Mouse (Mus musculus) G1E (cell line): Measurements from ENCODE around the gene Ppp3r1. TPM values are rescaled to one million over a fixed set of nuclear protein-coding genes. Genes with fewer than 3 reads are reported as not detected.

Experiments
- ATAC-seq: 2 replicates; pipeline ENCODE4 v1.8.0; 2016; ENCODE audit warnings: mild to moderate bottlenecking; ENCODE audit not compliant: insufficient number of reproducible peaks, poor library complexity, low FRiP score, severe bottlenecking; ENCODE audit errors: extremely low read depth
- DNase-seq: peaks from one replicate; pipeline ENCODE4 v3.0.0; 2012; ENCODE audit warnings: low spot score
- H3K27me3 ChIP-seq: 2 replicates; pipeline ENCODE4 v1.6.1; 2012; ENCODE audit warnings: mild to moderate bottlenecking, low read length, inconsistent platforms; ENCODE audit not compliant: insufficient read depth
- H3K36me3 ChIP-seq: replicated peaks from 2 replicates; pipeline ENCODE3; 2012; ENCODE audit warnings: mild to moderate bottlenecking, inconsistent platforms
- H3K4me1 ChIP-seq: 2 replicates; pipeline ENCODE4 v1.6.1; 2012; ENCODE audit warnings: low read depth, low read length, inconsistent platforms, mixed read lengths; ENCODE audit not compliant: insufficient read depth
- H3K4me3 ChIP-seq: 2 replicates; pipeline ENCODE4 v1.5.1; 2012; ENCODE audit warnings: low read depth, mild to moderate bottlenecking, inconsistent platforms, low read length, moderate library complexity, mixed read lengths
- H3K9me3 ChIP-seq: replicated peaks from 2 replicates; pipeline ENCODE4 v1.6.1; 2012; ENCODE audit warnings: inconsistent platforms
- CTCF ChIP-seq: IDR thresholded peaks from 2 replicates; pipeline ENCODE4 v1.5.1; 2012; ENCODE audit warnings: low read depth, low read length, inconsistent platforms, mixed read lengths
- GATA1 ChIP-seq: IDR thresholded peaks from 2 replicates; pipeline ENCODE4 v1.6.1; 2012; ENCODE audit warnings: borderline replicate concordance, low read length, inconsistent platforms, mixed read lengths
- GATA2 ChIP-seq: IDR thresholded peaks from 2 replicates; pipeline ENCODE4 v1.6.1; 2012; ENCODE audit warnings: low read depth, low read length, inconsistent platforms, borderline replicate concordance
- POLR2AphosphoS5 ChIP-seq: IDR thresholded peaks from 2 replicates; pipeline ENCODE4 v1.6.1; 2012; ENCODE audit warnings: low read depth, low read length, inconsistent platforms; ENCODE audit not compliant: insufficient replicate concordance
- TAL1 ChIP-seq: conservative IDR thresholded peaks from 2 replicates; pipeline ENCODE4 v1.6.1; 2012; ENCODE audit warnings: low read depth, low read length, inconsistent platforms, mixed read lengths
- polyA plus RNA-seq: library from polyadenylated mRNA; stranded (reverse); fragments of >175 nt; gene quantifications from 2 replicates; pipeline ENCODE4 v1.2.3, GENCODE M21; 2012
- total RNA-seq, 2 experiments: library from RNA; stranded (forward) in 1 of 2; stranded (reverse) in 1 of 2; fragments of 200-1000 nt in 1 of 2; fragments of >200 nt in 1 of 2; fragmentation: Nextera tagmentation in 1 of 2; gene quantifications; 2 replicates each; pipeline ENCODE4 v1.2.3; 2014 to 2017

Ppp3r1 gene
- total and polyA plus RNA-seq, 3 experiments: 23.0 to 88.5 (median 80.7) TPM

DNA sequence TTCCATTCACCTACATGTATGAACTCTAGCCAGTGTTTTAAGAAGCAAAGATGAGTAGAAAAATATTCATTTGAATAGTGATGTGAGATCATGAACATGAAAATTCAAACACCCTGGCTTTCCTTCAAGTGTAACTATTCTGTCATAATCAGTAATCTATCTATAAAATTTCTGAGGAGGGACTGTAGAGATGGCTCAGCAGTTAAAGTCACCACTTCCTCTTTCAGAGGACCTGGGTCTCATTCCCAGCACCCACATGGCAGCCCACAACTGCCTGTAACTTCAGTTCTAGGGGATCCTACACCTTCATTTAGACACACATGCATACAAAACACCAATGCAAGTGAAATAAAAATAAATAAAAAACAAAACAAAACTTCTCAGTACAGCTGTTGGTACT, 89.7 kb downstream of the Ppp3r1 start:
- no peaks in the 10 kb centered on the region for H3K36me3 ChIP-seq
- no peaks in the 10 kb centered on the region for H3K4me1 ChIP-seq
- ATAC-seq: no peak
- H3K9me3 ChIP-seq: no peaks in the 10 kb centered on the region
- no peaks in the 10 kb centered on the region for H3K27me3 ChIP-seq
- TF ChIP-seq POLR2AphosphoS5 (no peak), GATA1 (no peak), GATA2 (no peak), CTCF (no peak), TAL1 (no peak)
- DNase-seq: no peak
- no peak overlapping the region for H3K4me3 ChIP-seq

Other genes starting within 250 kb of the Ppp3r1 start
- gene Fbxo48, start 207.9 kb upstream of the Ppp3r1 start, total RNA-seq (2014; fragmentation: Nextera tagmentation): 34.1 and 48.9 TPM in 2 replicates
- 16.0 and 18.7 TPM in 2 replicates for gene Fbxo48, start 207.9 kb upstream of the Ppp3r1 start, total RNA-seq (2017)
- gene Fbxo48, start 207.9 kb upstream of the Ppp3r1 start, polyA plus RNA-seq: 0.76 and 1.3 TPM in 2 replicates
- gene Cnrip1, start 107.7 kb upstream of the Ppp3r1 start, total RNA-seq (2014; fragmentation: Nextera tagmentation): not detected in 2 replicates
- gene Cnrip1, start 107.7 kb upstream of the Ppp3r1 start, total RNA-seq (2017): 0.06 and 0.27 TPM in 2 replicates
- gene Cnrip1, start 107.7 kb upstream of the Ppp3r1 start, polyA plus RNA-seq: not detected in 2 replicates
- 114 and 120 TPM in 2 replicates for gene Plek, start 106.9 kb upstream of the Ppp3r1 start, total RNA-seq (2014; fragmentation: Nextera tagmentation)
- 312 and 315 TPM in 2 replicates for gene Plek, start 106.9 kb upstream of the Ppp3r1 start, total RNA-seq (2017)
- gene Plek, start 106.9 kb upstream of the Ppp3r1 start, polyA plus RNA-seq: 1.8 and 2.9 TPM in 2 replicates
- 29.6 and 37.3 TPM in 2 replicates for gene Wdr92, start 22.8 kb downstream of the Ppp3r1 start, total RNA-seq (2014; fragmentation: Nextera tagmentation)
- gene Wdr92, start 22.8 kb downstream of the Ppp3r1 start, total RNA-seq (2017): 42.5 and 45.1 TPM in 2 replicates
- 2.1 and 4.8 TPM in 2 replicates for gene Wdr92, start 22.8 kb downstream of the Ppp3r1 start, polyA plus RNA-seq
- 43.3 and 44.1 TPM in 2 replicates for gene Pno1, start 52.3 kb downstream of the Ppp3r1 start, total RNA-seq (2014; fragmentation: Nextera tagmentation)
- 93.2 and 96.7 TPM in 2 replicates for gene Pno1, start 52.3 kb downstream of the Ppp3r1 start, total RNA-seq (2017)
- 43.5 and 44.9 TPM in 2 replicates for gene Pno1, start 52.3 kb downstream of the Ppp3r1 start, polyA plus RNA-seq
- gene C1d, start 98.3 kb downstream of the Ppp3r1 start, total RNA-seq (2014; fragmentation: Nextera tagmentation): 9.3 and 15.0 TPM in 2 replicates
- gene C1d, start 98.3 kb downstream of the Ppp3r1 start, total RNA-seq (2017): 33.4 and 39.8 TPM in 2 replicates
- gene C1d, start 98.3 kb downstream of the Ppp3r1 start, polyA plus RNA-seq: 1.7 and 2.7 TPM in 2 replicates